Mouse (Mus musculus): Measurements from ENCODE around the gene C1qtnf5. TPM values are rescaled to one million over a fixed set of nuclear protein-coding genes. Genes with fewer than 3 reads are reported as not detected.

Gene C1qtnf5
- polyA plus RNA-seq, 1 experiment from 2014 or later, result 2.7 TPM

- Histone ChIP-seq H3K4me2 (ENCODE audit: low read depth, low read length) (no peak overlapping the region), H3K27ac (ENCODE audit: low read length) (no peak overlapping the region), H3K9ac (ENCODE audit: low read depth, low read length) (no peak overlapping the region), H3K9me3 (ENCODE audit: control insufficient read depth, low read length) (no peaks in the 10 kb centered on the region), H3K36me3 (ENCODE audit: control insufficient read depth, insufficient read depth, low read length) (no peaks in the 10 kb centered on the region), H3K4me3 (ENCODE audit: low read length) (no peak overlapping the region), H3K4me1 (ENCODE audit: control insufficient read depth, insufficient read depth, low read length) (peaks cover 11% of the 10 kb centered on the region), H3K27me3 (replicated peaks; ENCODE audit: control insufficient read depth, insufficient read depth, low read length) (no peaks in the 10 kb centered on the region)
- 57% methylated on average over 5 of the region's 5 CpGs for WGBS
- ATAC-seq, result no peak
Measured at GRCm38 (mm10) chr9:44125026-44125425, 18.0 kb downstream of the C1qtnf5 start.

DNA sequence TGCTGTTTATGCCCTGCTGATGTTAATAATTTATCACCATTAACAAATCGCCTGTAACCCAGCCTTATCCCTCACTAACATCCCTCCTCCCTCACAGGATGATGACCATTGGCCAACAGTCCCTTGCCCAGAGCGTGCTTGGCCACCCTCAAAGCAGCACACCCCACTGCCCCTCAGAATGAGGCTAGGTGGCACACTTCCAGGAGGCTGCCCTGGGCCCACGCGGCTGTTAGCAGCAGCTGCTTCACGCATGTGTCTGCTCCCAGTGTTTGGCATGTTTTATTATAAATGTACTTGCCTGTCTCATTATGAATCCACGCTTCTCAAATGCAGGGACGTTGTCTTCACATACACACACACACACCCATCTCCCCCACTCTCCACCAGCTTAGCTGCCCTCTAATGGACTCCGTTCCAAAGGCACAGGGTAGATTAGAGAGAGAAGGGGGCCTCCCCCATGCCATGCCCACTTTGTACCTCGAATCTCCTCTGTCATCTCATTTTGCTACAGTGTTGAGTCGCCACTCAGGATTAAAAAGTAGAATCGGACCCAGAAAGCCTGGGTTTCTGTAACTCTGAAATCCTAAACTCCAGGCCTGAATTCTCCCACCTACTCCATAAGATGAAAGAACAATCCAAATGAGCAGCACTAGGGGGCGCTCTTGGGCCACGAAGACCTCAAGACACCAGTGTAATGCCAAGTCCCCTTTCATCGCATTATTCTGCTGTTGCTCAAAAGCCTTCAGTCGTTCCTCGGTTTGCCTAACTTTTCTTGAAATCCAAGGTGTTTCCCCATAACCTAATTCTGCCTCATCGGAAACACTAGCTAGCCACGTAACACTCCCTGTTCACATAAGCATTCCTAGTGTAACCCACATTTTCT is 18.7 kb downstream of the C1qtnf5 start:
- no peaks in the 10 kb centered on the region for H3K9me3 ChIP-seq (ENCODE audit: control insufficient read depth, low read length)
- H3K9ac ChIP-seq (ENCODE audit: low read depth, low read length), result peak overlapping the region; percentile 50
- no peaks in the 10 kb centered on the region for H3K36me3 ChIP-seq (ENCODE audit: control insufficient read depth, insufficient read depth, low read length)
- no peaks in the 10 kb centered on the region for H3K27me3 ChIP-seq (replicated peaks; ENCODE audit: control insufficient read depth, insufficient read depth, low read length)
- H3K4me1 ChIP-seq (ENCODE audit: control insufficient read depth, insufficient read depth, low read length), result peaks cover 17% of the 10 kb centered on the region
- 27% methylated on average over 18 of the region's 18 CpGs for WGBS
- 0 out of 2 replicates have a peak, but pooled peaks have one; percentile 30 for ATAC-seq
- H3K27ac ChIP-seq (ENCODE audit: low read length), result peak overlapping the region; percentile 60; the same call in 1 of the 2 replicates
- no peak overlapping the region for H3K4me3 ChIP-seq (ENCODE audit: low read length)
- H3K4me2 ChIP-seq (ENCODE audit: low read depth, low read length), result no peak overlapping the region

DNA sequence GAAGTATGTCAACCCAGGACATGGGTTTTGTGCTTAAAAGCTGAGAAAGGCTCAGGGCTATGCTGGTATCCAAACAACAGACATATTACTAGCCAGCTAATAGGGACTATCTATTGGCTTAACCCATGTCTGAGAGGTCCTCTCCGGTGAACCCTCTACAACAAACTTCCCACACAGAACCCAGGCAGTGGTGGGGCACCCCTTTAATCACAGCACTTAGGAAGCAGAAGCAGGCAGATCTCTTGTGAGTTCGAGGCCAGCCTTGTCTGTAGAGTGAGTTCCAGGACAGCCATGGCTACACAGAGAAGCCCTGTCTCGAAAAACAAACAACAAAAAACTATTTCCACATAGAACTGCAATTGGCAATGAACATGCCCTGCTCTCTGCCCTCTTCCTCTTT is 19.7 kb downstream of the C1qtnf5 start:
- H3K4me3 ChIP-seq (ENCODE audit: low read length), result no peak overlapping the region
- no peaks in the 10 kb centered on the region for H3K9me3 ChIP-seq (ENCODE audit: control insufficient read depth, low read length)
- no peak for ATAC-seq
- WGBS, result 84% methylated on average over 3 of the region's 3 CpGs
- no peak overlapping the region for H3K4me2 ChIP-seq (ENCODE audit: low read depth, low read length)
- H3K36me3 ChIP-seq (ENCODE audit: control insufficient read depth, insufficient read depth, low read length), result no peaks in the 10 kb centered on the region
- H3K9ac ChIP-seq (ENCODE audit: low read depth, low read length), result no peak overlapping the region
- H3K27ac ChIP-seq (ENCODE audit: low read length), result peak overlapping the region; percentile 60; the same call in 1 of the 2 replicates
- no peaks in the 10 kb centered on the region for H3K27me3 ChIP-seq (replicated peaks; ENCODE audit: control insufficient read depth, insufficient read depth, low read length)
- H3K4me1 ChIP-seq (ENCODE audit: control insufficient read depth, insufficient read depth, low read length), result peaks cover 21% of the 10 kb centered on the region

DNA sequence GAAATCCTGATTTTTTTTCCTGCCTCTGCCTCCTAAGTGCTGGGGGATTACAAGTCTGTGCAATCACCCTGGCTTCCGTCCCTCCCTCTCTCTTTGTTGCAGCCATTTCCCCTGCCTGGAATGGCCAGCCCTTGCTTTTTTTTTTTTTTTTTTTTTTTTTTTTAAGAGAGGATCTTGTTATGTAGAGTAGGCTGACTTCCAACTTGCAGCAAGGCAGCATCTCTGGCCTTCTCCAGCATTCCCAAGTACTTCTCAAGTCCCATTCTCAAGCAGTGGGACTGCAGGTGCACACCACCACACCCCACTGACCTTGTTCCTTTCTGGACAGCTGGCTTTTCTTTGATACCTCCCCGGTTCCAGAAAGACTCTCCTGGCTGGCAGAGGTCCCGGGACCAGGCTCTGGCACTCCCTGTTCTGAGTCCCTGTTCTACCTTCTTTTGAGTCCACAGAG is 20.3 kb downstream of the C1qtnf5 start:
- H3K27me3 ChIP-seq (replicated peaks; ENCODE audit: control insufficient read depth, insufficient read depth, low read length), result 0 out of 2 replicates have a peak, but pooled peaks cover 3% of the 10 kb centered on the region
- H3K9me3 ChIP-seq (ENCODE audit: control insufficient read depth, low read length), result no peaks in the 10 kb centered on the region
- no peaks in the 10 kb centered on the region for H3K36me3 ChIP-seq (ENCODE audit: control insufficient read depth, insufficient read depth, low read length)
- no peak overlapping the region for H3K4me3 ChIP-seq (ENCODE audit: low read length)
- peak overlapping the region; percentile 12; the same call in 1 of the 2 replicates for H3K27ac ChIP-seq (ENCODE audit: low read length)
- no peak for ATAC-seq
- H3K4me2 ChIP-seq (ENCODE audit: low read depth, low read length), result no peak overlapping the region
- no peak overlapping the region for H3K9ac ChIP-seq (ENCODE audit: low read depth, low read length)
- H3K4me1 ChIP-seq (ENCODE audit: control insufficient read depth, insufficient read depth, low read length), result peaks cover 21% of the 10 kb centered on the region
- 65% methylated on average over 3 of the region's 3 CpGs for WGBS

- Histone ChIP-seq H3K4me2 (ENCODE audit: low read depth, low read length) (peak overlapping the region; percentile 63), H3K4me1 (ENCODE audit: control insufficient read depth, insufficient read depth, low read length) (peaks cover 32% of the 10 kb centered on the region), H3K9ac (ENCODE audit: low read depth, low read length) (peak overlapping the region; percentile 61), H3K36me3 (ENCODE audit: control insufficient read depth, insufficient read depth, low read length) (no peaks in the 10 kb centered on the region), H3K27me3 (replicated peaks; ENCODE audit: control insufficient read depth, insufficient read depth, low read length) (peaks cover 10% of the 10 kb centered on the region; the same call in 1 of the 2 replicates), H3K27ac (ENCODE audit: low read length) (peak overlapping the region; percentile 88), H3K4me3 (ENCODE audit: low read length) (peak overlapping the region; percentile 41), H3K9me3 (ENCODE audit: control insufficient read depth, low read length) (no peaks in the 10 kb centered on the region)
- ATAC-seq, result no peak; the same call in 1 of the 2 replicates
- WGBS, result 11% methylated on average over 9 of the region's 9 CpGs
Measured at GRCm38 (mm10) chr9:44129633-44130032, 22.6 kb downstream of the C1qtnf5 start.

GRCm38 (mm10) chr9:44130034-44130433 is 23.0 kb downstream of the C1qtnf5 start:
- peak overlapping the region; percentile 63 for H3K4me2 ChIP-seq (ENCODE audit: low read depth, low read length)
- H3K27ac ChIP-seq (ENCODE audit: low read length), result peak overlapping the region; percentile 91
- no peaks in the 10 kb centered on the region for H3K36me3 ChIP-seq (ENCODE audit: control insufficient read depth, insufficient read depth, low read length)
- H3K9me3 ChIP-seq (ENCODE audit: control insufficient read depth, low read length), result no peaks in the 10 kb centered on the region
- peak; percentile 69 for ATAC-seq
- peaks cover 12% of the 10 kb centered on the region for H3K27me3 ChIP-seq (replicated peaks; ENCODE audit: control insufficient read depth, insufficient read depth, low read length)
- peak overlapping the region; percentile 41 for H3K4me3 ChIP-seq (ENCODE audit: low read length)
- H3K4me1 ChIP-seq (ENCODE audit: control insufficient read depth, insufficient read depth, low read length), result peaks cover 36% of the 10 kb centered on the region
- WGBS, result under 1% methylated on average over 27 of the region's 27 CpGs
- peak overlapping the region; percentile 61 for H3K9ac ChIP-seq (ENCODE audit: low read depth, low read length)

GRCm38 (mm10) chr9:44130581-44131275 is 23.7 kb downstream of the C1qtnf5 start:
- peak overlapping the region; percentile 91 for H3K27ac ChIP-seq (ENCODE audit: low read length)
- H3K9me3 ChIP-seq (ENCODE audit: control insufficient read depth, low read length), result no peaks in the 10 kb centered on the region
- peaks cover 15% of the 10 kb centered on the region for H3K27me3 ChIP-seq (replicated peaks; ENCODE audit: control insufficient read depth, insufficient read depth, low read length)
- 18% methylated on average over 18 of the region's 19 CpGs for WGBS
- no peaks in the 10 kb centered on the region for H3K36me3 ChIP-seq (ENCODE audit: control insufficient read depth, insufficient read depth, low read length)
- ATAC-seq, result peak; percentile 27
- H3K4me2 ChIP-seq (ENCODE audit: low read depth, low read length), result peak overlapping the region; percentile 63
- peak overlapping the region; percentile 61 for H3K9ac ChIP-seq (ENCODE audit: low read depth, low read length)
- peaks cover 42% of the 10 kb centered on the region for H3K4me1 ChIP-seq (ENCODE audit: control insufficient read depth, insufficient read depth, low read length)
- H3K4me3 ChIP-seq (ENCODE audit: low read length), result peak overlapping the region; percentile 41

DNA sequence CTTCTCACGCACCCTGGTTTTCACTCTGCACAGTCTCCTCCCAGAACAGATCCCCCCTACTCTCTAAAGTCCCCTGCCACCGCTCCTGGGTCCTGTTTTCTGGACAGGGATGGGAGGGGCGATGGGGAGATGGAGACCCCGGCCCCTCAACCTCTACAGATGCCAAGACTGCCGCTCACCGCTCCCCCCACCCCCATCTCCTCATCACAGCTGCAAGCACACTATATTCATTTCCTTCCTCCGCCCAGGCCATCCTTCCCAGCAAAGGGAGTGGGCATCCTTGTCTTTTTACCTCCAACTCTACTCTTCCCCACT is 24.2 kb downstream of the C1qtnf5 start:
- peaks cover 45% of the 10 kb centered on the region for H3K4me1 ChIP-seq (ENCODE audit: control insufficient read depth, insufficient read depth, low read length)
- ATAC-seq, result no peak
- 45% methylated on average over 7 of the region's 7 CpGs for WGBS
- no peaks in the 10 kb centered on the region for H3K9me3 ChIP-seq (ENCODE audit: control insufficient read depth, low read length)
- no peak overlapping the region for H3K4me3 ChIP-seq (ENCODE audit: low read length)
- H3K4me2 ChIP-seq (ENCODE audit: low read depth, low read length), result no peak overlapping the region
- no peaks in the 10 kb centered on the region for H3K36me3 ChIP-seq (ENCODE audit: control insufficient read depth, insufficient read depth, low read length)
- H3K27ac ChIP-seq (ENCODE audit: low read length), result peak overlapping the region; percentile 80
- H3K27me3 ChIP-seq (replicated peaks; ENCODE audit: control insufficient read depth, insufficient read depth, low read length), result peaks cover 15% of the 10 kb centered on the region
- H3K9ac ChIP-seq (ENCODE audit: low read depth, low read length), result no peak overlapping the region

- Histone ChIP-seq H3K9ac (ENCODE audit: low read depth, low read length) (no peak overlapping the region), H3K4me2 (ENCODE audit: low read depth, low read length) (no peak overlapping the region), H3K36me3 (ENCODE audit: control insufficient read depth, insufficient read depth, low read length) (no peaks in the 10 kb centered on the region), H3K27ac (ENCODE audit: low read length) (no peak overlapping the region; the same call in 1 of the 2 replicates), H3K27me3 (replicated peaks; ENCODE audit: control insufficient read depth, insufficient read depth, low read length) (peaks cover 15% of the 10 kb centered on the region), H3K9me3 (ENCODE audit: control insufficient read depth, low read length) (no peaks in the 10 kb centered on the region), H3K4me3 (ENCODE audit: low read length) (no peak overlapping the region), H3K4me1 (ENCODE audit: control insufficient read depth, insufficient read depth, low read length) (peaks cover 45% of the 10 kb centered on the region)
- ATAC-seq, result no peak
- WGBS, result 55% methylated on average over 5 of the region's 5 CpGs
Measured at GRCm38 (mm10) chr9:44132200-44132599, 25.2 kb downstream of the C1qtnf5 start.
